Mouse (Mus musculus) heart, embryonic 15.5 days (tissue): ENCODE measurements around the gene Gm11146. TPM values are rescaled to one million over a fixed set of nuclear protein-coding genes. Genes with fewer than 3 reads are reported as not detected.

ENCODE experiments used
- ATAC-seq: fragments of 200-750 bp; cut with Nextera tagmentation; replicated peaks from 2 replicates; pipeline ENCODE4 v1.8.0; 2017; ENCODE audit warnings: low read depth, moderate TSS enrichment; ENCODE audit not compliant: insufficient number of reproducible peaks, insufficient read depth, low FRiP score
- H3K27ac ChIP-seq: fragments of 300-500 bp; sonication (generic); 2 replicates; pipeline ENCODE4 v1.5.1; 2015; ENCODE audit warnings: mild to moderate bottlenecking, inconsistent platforms
- H3K27me3 ChIP-seq: fragments of 300-500 bp; sonication (generic); 2 replicates; pipeline ENCODE4 v1.6.1; 2015; ENCODE audit warnings: inconsistent platforms
- H3K36me3 ChIP-seq: fragments of 300-500 bp; sonication (generic); 2 replicates; pipeline ENCODE4 v1.6.1; 2015; ENCODE audit warnings: mild to moderate bottlenecking, inconsistent platforms
- H3K4me1 ChIP-seq: fragments of 300-500 bp; sonication (generic); replicated peaks from 2 replicates; pipeline ENCODE4 v1.6.1; 2015; ENCODE audit warnings: inconsistent platforms
- H3K4me2 ChIP-seq: fragments of 300-500 bp; sonication (generic); 2 replicates; pipeline ENCODE4 v1.6.1; 2015; ENCODE audit warnings: inconsistent platforms, mild to moderate bottlenecking, moderate library complexity
- H3K4me3 ChIP-seq: fragments of 300-500 bp; sonication (generic); 2 replicates; pipeline ENCODE4 v1.5.1; 2015; ENCODE audit warnings: mild to moderate bottlenecking, inconsistent platforms
- H3K9ac ChIP-seq: fragments of 300-500 bp; sonication (generic); 2 replicates; pipeline ENCODE4 v1.6.1; 2015; ENCODE audit warnings: mild to moderate bottlenecking, inconsistent platforms
- H3K9me3 ChIP-seq: fragments of 300-500 bp; sonication (generic); replicated peaks from 2 replicates; pipeline ENCODE4 v1.6.1; 2016; ENCODE audit warnings: inconsistent platforms
- WGBS: fragments of 180-500 bp; shearing (Covaris S2); methylation state at CpG from one replicate; pipeline ENCODE4 v1.1.7; 2015; ENCODE audit warnings: mixed read lengths; 5-methylcytosine and 5-hydroxymethylcytosine counted together
- polyA plus RNA-seq: library from polyadenylated mRNA; unstranded; fragments of >200 nt; fragmentation: Nextera tagmentation; extraction: Ambion mirVana; gene quantifications from 2 replicates; pipeline ENCODE4 v1.2.1, GENCODE M21; 2015

Gm11146 gene
- polyA plus RNA-seq, 1 experiment from 2014 or later, result not detected

- no peak for ATAC-seq
- no peaks in the 10 kb centered on the region for H3K9me3 ChIP-seq
- H3K27ac ChIP-seq, result no peak overlapping the region
- no peaks in the 10 kb centered on the region for H3K4me1 ChIP-seq
- no peak overlapping the region for H3K4me2 ChIP-seq
- no peak overlapping the region for H3K9ac ChIP-seq
- WGBS, result 78% methylated on average over 2 of the region's 2 CpGs
- no peaks in the 10 kb centered on the region for H3K27me3 ChIP-seq
- no peak overlapping the region for H3K4me3 ChIP-seq
- H3K36me3 ChIP-seq, result 0 out of 2 replicates have a peak, but pooled peaks cover 2% of the 10 kb centered on the region
These were observed 687 bp upstream of the Gm11146 start for GRCm38 (mm10) chr16:77602581-77602980.

GRCm38 (mm10) chr16:77598787-77599186, 3.1 kb downstream of the Gm11146 start:
- H3K27ac ChIP-seq, result no peak overlapping the region
- H3K9ac ChIP-seq, result no peak overlapping the region
- H3K36me3 ChIP-seq, result 0 out of 2 replicates have a peak, but pooled peaks cover 2% of the 10 kb centered on the region
- H3K27me3 ChIP-seq, result no peaks in the 10 kb centered on the region
- no peaks in the 10 kb centered on the region for H3K9me3 ChIP-seq
- ATAC-seq, result no peak
- H3K4me1 ChIP-seq, result peaks cover 10% of the 10 kb centered on the region
- 92% methylated on average over 8 of the region's 8 CpGs for WGBS
- H3K4me2 ChIP-seq, result no peak overlapping the region
- H3K4me3 ChIP-seq, result no peak overlapping the region

- Histone ChIP-seq H3K9me3 (no peaks in the 10 kb centered on the region), H3K9ac (no peak overlapping the region), H3K4me3 (no peak overlapping the region), H3K27me3 (no peaks in the 10 kb centered on the region), H3K36me3 (0 out of 2 replicates have a peak, but pooled peaks cover 3% of the 10 kb centered on the region), H3K27ac (no peak overlapping the region), H3K4me2 (no peak overlapping the region), H3K4me1 (peaks cover 11% of the 10 kb centered on the region)
- WGBS, result 79% methylated on average over 5 of the region's 5 CpGs
- no peak for ATAC-seq
These were observed 5.3 kb downstream of the Gm11146 start for GRCm38 (mm10) chr16:77596556-77596955.

- Histone ChIP-seq H3K9ac (no peak overlapping the region), H3K9me3 (no peaks in the 10 kb centered on the region), H3K4me3 (no peak overlapping the region), H3K4me1 (peaks cover 11% of the 10 kb centered on the region), H3K27me3 (no peaks in the 10 kb centered on the region), H3K4me2 (no peak overlapping the region), H3K36me3 (0 out of 2 replicates have a peak, but pooled peaks cover 6% of the 10 kb centered on the region), H3K27ac (no peak overlapping the region)
- 83% methylated on average over 7 of the region's 7 CpGs for WGBS
- ATAC-seq, result no peak
These were observed 6.2 kb downstream of the Gm11146 start for GRCm38 (mm10) chr16:77595661-77596060.

GRCm38 (mm10) chr16:77594553-77594952, 7.3 kb downstream of the Gm11146 start:
- Histone ChIP-seq H3K9me3 (no peaks in the 10 kb centered on the region), H3K27me3 (no peaks in the 10 kb centered on the region), H3K27ac (peak overlapping the region; percentile 54), H3K4me3 (peak overlapping the region; percentile 32), H3K4me2 (peak overlapping the region; percentile 56), H3K36me3 (0 out of 2 replicates have a peak, but pooled peaks cover 6% of the 10 kb centered on the region), H3K9ac (no peak overlapping the region; the same call in 1 of the 2 replicates), H3K4me1 (peaks cover 11% of the 10 kb centered on the region)
- no peak for ATAC-seq
- WGBS, result 49% methylated on average over 13 of the region's 13 CpGs

GRCm38 (mm10) chr16:77593828-77594421, 8.0 kb downstream of the Gm11146 start:
- WGBS, result 18% methylated on average over 12 of the region's 12 CpGs
- Histone ChIP-seq H3K27ac (peak overlapping the region; percentile 76), H3K4me1 (peaks cover 11% of the 10 kb centered on the region), H3K4me3 (peak overlapping the region; percentile 39), H3K4me2 (peak overlapping the region; percentile 60), H3K9me3 (no peaks in the 10 kb centered on the region), H3K36me3 (0 out of 2 replicates have a peak, but pooled peaks cover 6% of the 10 kb centered on the region), H3K27me3 (no peaks in the 10 kb centered on the region), H3K9ac (no peak overlapping the region)
- ATAC-seq, result no peak

- 0 out of 2 replicates have a peak, but pooled peaks cover 4% of the 10 kb centered on the region for H3K36me3 ChIP-seq
- no peak overlapping the region for H3K9ac ChIP-seq
- peak overlapping the region; percentile 76; the same call in 1 of the 2 replicates for H3K27ac ChIP-seq
- no peak overlapping the region; the same call in 1 of the 2 replicates for H3K4me2 ChIP-seq
- peaks cover 11% of the 10 kb centered on the region for H3K4me1 ChIP-seq
- no peak overlapping the region for H3K4me3 ChIP-seq
- no peak for ATAC-seq
- no peaks in the 10 kb centered on the region for H3K27me3 ChIP-seq
- WGBS, result 67% methylated on average over 3 of the region's 3 CpGs
- no peaks in the 10 kb centered on the region for H3K9me3 ChIP-seq
These were observed 8.9 kb downstream of the Gm11146 start for GRCm38 (mm10) chr16:77592986-77593385.

GRCm38 (mm10) chr16:77573036-77573435, 28.9 kb downstream of the Gm11146 start:
- no peak for ATAC-seq
- Histone ChIP-seq H3K4me1 (no peaks in the 10 kb centered on the region), H3K9me3 (no peaks in the 10 kb centered on the region), H3K9ac (no peak overlapping the region), H3K36me3 (0 out of 2 replicates have a peak, but pooled peaks cover 6% of the 10 kb centered on the region), H3K4me2 (no peak overlapping the region), H3K27me3 (no peaks in the 10 kb centered on the region), H3K4me3 (no peak overlapping the region), H3K27ac (no peak overlapping the region)
- 80% methylated on average over 5 of the region's 5 CpGs for WGBS

GRCm38 (mm10) chr16:77569457-77569856, 32.4 kb downstream of the Gm11146 start:
- no peak overlapping the region for H3K9ac ChIP-seq

GRCm38 (mm10) chr16:77568384-77568783, 33.5 kb downstream of the Gm11146 start:
- H3K4me2 ChIP-seq, result no peak overlapping the region
- H3K9me3 ChIP-seq, result no peaks in the 10 kb centered on the region
- 44% methylated on average over 3 of the region's 3 CpGs for WGBS
- H3K4me3 ChIP-seq, result no peak overlapping the region
- H3K27ac ChIP-seq, result no peak overlapping the region
- no peaks in the 10 kb centered on the region for H3K27me3 ChIP-seq
- H3K36me3 ChIP-seq, result 0 out of 2 replicates have a peak, but pooled peaks cover 6% of the 10 kb centered on the region
- ATAC-seq, result no peak
- peaks cover 2% of the 10 kb centered on the region; the same call in 1 of the 2 replicates for H3K4me1 ChIP-seq
- no peak overlapping the region for H3K9ac ChIP-seq

More at GRCm38 (mm10) chr16:77569457-77569856, 32.4 kb downstream of the Gm11146 start:
- no peaks in the 10 kb centered on the region for H3K27me3 ChIP-seq
- no peak overlapping the region for H3K4me3 ChIP-seq
- H3K36me3 ChIP-seq, result 0 out of 2 replicates have a peak, but pooled peaks cover 6% of the 10 kb centered on the region
- no peaks in the 10 kb centered on the region for H3K4me1 ChIP-seq
- no peak overlapping the region for H3K4me2 ChIP-seq
- 87% methylated on average over 8 of the region's 8 CpGs for WGBS
- no peaks in the 10 kb centered on the region for H3K9me3 ChIP-seq
- ATAC-seq, result no peak
- no peak overlapping the region for H3K27ac ChIP-seq

GRCm38 (mm10) chr16:77562852-77563251, 39.0 kb downstream of the Gm11146 start:
- 86% methylated on average over 3 of the region's 3 CpGs for WGBS
- Histone ChIP-seq H3K9ac (no peak overlapping the region), H3K4me2 (no peak overlapping the region), H3K4me1 (peaks cover 2% of the 10 kb centered on the region; the same call in 1 of the 2 replicates), H3K4me3 (no peak overlapping the region), H3K27ac (no peak overlapping the region), H3K27me3 (no peaks in the 10 kb centered on the region), H3K9me3 (no peaks in the 10 kb centered on the region), H3K36me3 (no peaks in the 10 kb centered on the region)
- no peak for ATAC-seq
